Mouse (Mus musculus): ENCODE results near the gene Katnal1. TPM values are rescaled to one million over a fixed set of nuclear protein-coding genes. Genes with fewer than 3 reads are reported as not detected.

Gene Katnal1
- polyA plus RNA-seq, 1 experiment: 19.2 TPM

GRCm38 (mm10) chr5:148916775-148917174 is 12.3 kb downstream of the Katnal1 start:
- no peak for TF ChIP-seq CTCF (IDR thresholded peaks at IDR 0.05; ENCODE audit: borderline replicate concordance, insufficient read depth, low read length)
- TF ChIP-seq POLR2A (IDR thresholded peaks at IDR 0.05; ENCODE audit: low read depth, low read length): no peak
- Histone ChIP-seq H3K4me1 (ENCODE audit: control insufficient read depth, insufficient read depth, low read length) (no peaks in the 10 kb centered on the region; the same call in 1 of the 2 replicates), H3K4me3 (ENCODE audit: insufficient read depth, low read length) (no peak overlapping the region), H3K27ac (ENCODE audit: insufficient read depth, low read length) (no peak overlapping the region)

GRCm38 (mm10) chr5:148912262-148912661 is 16.9 kb downstream of the Katnal1 start:
- no peak overlapping the region for H3K27ac ChIP-seq (ENCODE audit: insufficient read depth, low read length)
- H3K4me1 ChIP-seq (ENCODE audit: control insufficient read depth, insufficient read depth, low read length): no peaks in the 10 kb centered on the region
- no peak overlapping the region for H3K4me3 ChIP-seq (ENCODE audit: insufficient read depth, low read length)
- TF ChIP-seq CTCF (IDR thresholded peaks at IDR 0.05; ENCODE audit: borderline replicate concordance, insufficient read depth, low read length) (no peak), POLR2A (IDR thresholded peaks at IDR 0.05; ENCODE audit: low read depth, low read length) (no peak)

GRCm38 (mm10) chr5:148910066-148910465 is 19.1 kb downstream of the Katnal1 start:
- Histone ChIP-seq H3K27ac (ENCODE audit: insufficient read depth, low read length) (no peak overlapping the region), H3K4me1 (ENCODE audit: control insufficient read depth, insufficient read depth, low read length) (no peaks in the 10 kb centered on the region), H3K4me3 (ENCODE audit: insufficient read depth, low read length) (no peak overlapping the region)
- TF ChIP-seq CTCF (IDR thresholded peaks at IDR 0.05; ENCODE audit: borderline replicate concordance, insufficient read depth, low read length) (no peak), POLR2A (IDR thresholded peaks at IDR 0.05; ENCODE audit: low read depth, low read length) (no peak)

GRCm38 (mm10) chr5:148909402-148909801 is 19.7 kb downstream of the Katnal1 start:
- no peaks in the 10 kb centered on the region for H3K4me1 ChIP-seq (ENCODE audit: control insufficient read depth, insufficient read depth, low read length)
- no peak overlapping the region for H3K4me3 ChIP-seq (ENCODE audit: insufficient read depth, low read length)
- TF ChIP-seq POLR2A (IDR thresholded peaks at IDR 0.05; ENCODE audit: low read depth, low read length) (no peak), CTCF (IDR thresholded peaks at IDR 0.05; ENCODE audit: borderline replicate concordance, insufficient read depth, low read length) (peak; percentile 50; the same call in 1 of the 2 replicates)
- H3K27ac ChIP-seq (ENCODE audit: insufficient read depth, low read length): no peak overlapping the region

- H3K4me1 ChIP-seq (ENCODE audit: control insufficient read depth, insufficient read depth, low read length): no peaks in the 10 kb centered on the region
- no peak overlapping the region for H3K4me3 ChIP-seq (ENCODE audit: insufficient read depth, low read length)
- H3K27ac ChIP-seq (ENCODE audit: insufficient read depth, low read length): no peak overlapping the region
- TF ChIP-seq POLR2A (IDR thresholded peaks at IDR 0.05; ENCODE audit: low read depth, low read length): no peak
- TF ChIP-seq CTCF (IDR thresholded peaks at IDR 0.05; ENCODE audit: borderline replicate concordance, insufficient read depth, low read length): no peak
Observed at GRCm38 (mm10) chr5:148909057-148909395, 20.1 kb downstream of the Katnal1 start.

- no peak overlapping the region for H3K27ac ChIP-seq (ENCODE audit: insufficient read depth, low read length)
- TF ChIP-seq POLR2A (IDR thresholded peaks at IDR 0.05; ENCODE audit: low read depth, low read length) (no peak), CTCF (IDR thresholded peaks at IDR 0.05; ENCODE audit: borderline replicate concordance, insufficient read depth, low read length) (no peak)
- H3K4me1 ChIP-seq (ENCODE audit: control insufficient read depth, insufficient read depth, low read length): no peaks in the 10 kb centered on the region
- H3K4me3 ChIP-seq (ENCODE audit: insufficient read depth, low read length): no peak overlapping the region
Observed at GRCm38 (mm10) chr5:148908191-148909056, 20.7 kb downstream of the Katnal1 start.

GRCm38 (mm10) chr5:148906305-148906704 is 22.8 kb downstream of the Katnal1 start:
- no peaks in the 10 kb centered on the region for H3K4me1 ChIP-seq (ENCODE audit: control insufficient read depth, insufficient read depth, low read length)
- TF ChIP-seq CTCF (IDR thresholded peaks at IDR 0.05; ENCODE audit: borderline replicate concordance, insufficient read depth, low read length) (no peak), POLR2A (IDR thresholded peaks at IDR 0.05; ENCODE audit: low read depth, low read length) (no peak)
- H3K4me3 ChIP-seq (ENCODE audit: insufficient read depth, low read length): no peak overlapping the region
- H3K27ac ChIP-seq (ENCODE audit: insufficient read depth, low read length): no peak overlapping the region

GRCm38 (mm10) chr5:148904846-148905245 is 24.3 kb downstream of the Katnal1 start:
- Histone ChIP-seq H3K4me3 (ENCODE audit: insufficient read depth, low read length) (no peak overlapping the region), H3K4me1 (ENCODE audit: control insufficient read depth, insufficient read depth, low read length) (no peaks in the 10 kb centered on the region), H3K27ac (ENCODE audit: insufficient read depth, low read length) (no peak overlapping the region)
- TF ChIP-seq CTCF (IDR thresholded peaks at IDR 0.05; ENCODE audit: borderline replicate concordance, insufficient read depth, low read length) (no peak), POLR2A (IDR thresholded peaks at IDR 0.05; ENCODE audit: low read depth, low read length) (no peak)

GRCm38 (mm10) chr5:148899361-148899760 is 29.8 kb downstream of the Katnal1 start:
- TF ChIP-seq CTCF (IDR thresholded peaks at IDR 0.05; ENCODE audit: borderline replicate concordance, insufficient read depth, low read length) (no peak), POLR2A (IDR thresholded peaks at IDR 0.05; ENCODE audit: low read depth, low read length) (no peak)
- no peak overlapping the region for H3K4me3 ChIP-seq (ENCODE audit: insufficient read depth, low read length)
- H3K27ac ChIP-seq (ENCODE audit: insufficient read depth, low read length): no peak overlapping the region
- H3K4me1 ChIP-seq (ENCODE audit: control insufficient read depth, insufficient read depth, low read length): peaks cover 7% of the 10 kb centered on the region; the same call in 1 of the 2 replicates

- Histone ChIP-seq H3K4me3 (ENCODE audit: insufficient read depth, low read length) (no peak overlapping the region), H3K4me1 (ENCODE audit: control insufficient read depth, insufficient read depth, low read length) (peaks cover 7% of the 10 kb centered on the region; the same call in 1 of the 2 replicates), H3K27ac (ENCODE audit: insufficient read depth, low read length) (no peak overlapping the region)
- no peak for TF ChIP-seq CTCF (IDR thresholded peaks at IDR 0.05; ENCODE audit: borderline replicate concordance, insufficient read depth, low read length)
- no peak for TF ChIP-seq POLR2A (IDR thresholded peaks at IDR 0.05; ENCODE audit: low read depth, low read length)
Observed at GRCm38 (mm10) chr5:148897941-148898417, 31.1 kb downstream of the Katnal1 start.
